In genomic region chr5:73293458-73293827, GRCm38 (mm10) we compare ENCODE assay signal across 8 mouse cellular contexts. TPM values are rescaled to one million over a fixed set of nuclear protein-coding genes. Genes with fewer than 3 reads are reported as not detected.
DNase-seq lines count a peak whose midpoint lies in the region; ATAC-seq lines count a peak whose summit lies in the region.

No protein-coding gene starts in this region.

- no peaks in the 10 kb centered on the region for H3K9me3 ChIP-seq in kidney, embryonic 14.5 days (ENCODE audit: control insufficient read depth, low read length)
- H3K9me3 ChIP-seq in hindbrain, embryonic 14.5 days (ENCODE audit: control insufficient read depth, low read length): no peaks in the 10 kb centered on the region
- no peaks in the 10 kb centered on the region for H3K9me3 ChIP-seq in midbrain, embryonic 15.5 days

- 12% methylated on average over 8 of the region's 8 CpGs for WGBS in kidney, embryonic 14.5 days
- 17% methylated on average over 8 of the region's 8 CpGs for WGBS in hindbrain, embryonic 14.5 days
- WGBS in midbrain, embryonic 15.5 days: 17% methylated on average over 8 of the region's 8 CpGs

- H3K27me3 ChIP-seq in kidney, embryonic 14.5 days (ENCODE audit: control insufficient read depth, insufficient read depth, low read length): no peaks in the 10 kb centered on the region
- no peaks in the 10 kb centered on the region for H3K27me3 ChIP-seq in hindbrain, embryonic 14.5 days (ENCODE audit: control insufficient read depth, insufficient read depth, low read length)
- no peaks in the 10 kb centered on the region for H3K27me3 ChIP-seq in midbrain, embryonic 15.5 days (replicated peaks)

- no peak for DNase-seq in kidney, adult 11 months
- no peak for DNase-seq in hindbrain, embryonic 14.5 days (ENCODE audit: low spot score)
- no peak for DNase-seq in embryo, embryonic 10.5 days (ENCODE audit: low spot score)
- DNase-seq in thymus, postnatal 4 days: no peak
- no peak for DNase-seq in gastrocnemius, postnatal 10 days

- H3K36me3 ChIP-seq in kidney, embryonic 14.5 days (ENCODE audit: control insufficient read depth, insufficient read depth, low read length): peaks cover 25% of the 10 kb centered on the region
- peaks cover 29% of the 10 kb centered on the region for H3K36me3 ChIP-seq in hindbrain, embryonic 14.5 days (replicated peaks; ENCODE audit: control insufficient read depth, insufficient read depth)
- 0 out of 2 replicates have a peak, but pooled peaks cover 8% of the 10 kb centered on the region for H3K36me3 ChIP-seq in midbrain, embryonic 15.5 days (replicated peaks)

- peaks cover 8% of the 10 kb centered on the region for H3K4me1 ChIP-seq in kidney, embryonic 14.5 days (ENCODE audit: control insufficient read depth, insufficient read depth, low read length)
- H3K4me1 ChIP-seq in hindbrain, embryonic 14.5 days (replicated peaks; ENCODE audit: control insufficient read depth, insufficient read depth, low read length): peaks cover 14% of the 10 kb centered on the region
- H3K4me1 ChIP-seq in midbrain, embryonic 15.5 days: peaks cover 23% of the 10 kb centered on the region

- peak overlapping the region; percentile 79 for H3K9ac ChIP-seq in kidney, embryonic 14.5 days (ENCODE audit: low read depth, low read length)
- H3K9ac ChIP-seq in hindbrain, embryonic 14.5 days: peak overlapping the region; percentile 94
- H3K9ac ChIP-seq in midbrain, embryonic 15.5 days: peak overlapping the region; percentile 87

- ATAC-seq in kidney, embryonic 14.5 days (ENCODE audit: low FRiP score, low TSS enrichment): no peak
- peak; percentile 21 for ATAC-seq in activated CD4-positive, CD25-positive, alpha-beta regulatory T cell, adult 4 months
- ATAC-seq in hindbrain, embryonic 14.5 days (ENCODE audit: low FRiP score): no peak
- ATAC-seq in midbrain, embryonic 15.5 days (replicated peaks): no peak

- H3K4me2 ChIP-seq in kidney, embryonic 14.5 days (replicated peaks; ENCODE audit: low read depth, low read length): peak overlapping the region; percentile 65
- H3K4me2 ChIP-seq in hindbrain, embryonic 14.5 days (replicated peaks): peak overlapping the region; percentile 71
- peak overlapping the region; percentile 66 for H3K4me2 ChIP-seq in midbrain, embryonic 15.5 days

- H3K4me3 ChIP-seq in kidney, embryonic 14.5 days (ENCODE audit: low read length): peak overlapping the region; percentile 87
- H3K4me3 ChIP-seq in hindbrain, embryonic 14.5 days (replicated peaks; ENCODE audit: low read length): peak overlapping the region; percentile 85
- H3K4me3 ChIP-seq in midbrain, embryonic 15.5 days: peak overlapping the region; percentile 74

- peak overlapping the region; percentile 89 for H3K27ac ChIP-seq in kidney, embryonic 14.5 days (ENCODE audit: low read depth, low read length)
- H3K27ac ChIP-seq in hindbrain, embryonic 14.5 days: peak overlapping the region; percentile 91
- H3K27ac ChIP-seq in midbrain, embryonic 15.5 days: peak overlapping the region; percentile 95

RNA-seq across cellular contexts. Expression of gene Ociad1, which starts 0.9 kb away (rescaled TPM):
- 132 and 194 TPM in 2 replicates for polyA plus RNA-seq in kidney, embryonic 14.5 days (2014; fragmentation: Nextera tagmentation; extraction: Ambion mirVana)
- polyA plus RNA-seq in activated CD4-positive, CD25-positive, alpha-beta regulatory T cell, adult 4 months (2017; shearing (Covaris generic)): 100 to 1,000 TPM; 128 to 159 TPM
- 226 and 246 TPM in 2 replicates for polyA plus RNA-seq in hindbrain, embryonic 14.5 days (2014; fragmentation: Nextera tagmentation; extraction: Ambion mirVana)
- 320 and 321 TPM in 2 replicates for polyA plus RNA-seq in midbrain, embryonic 15.5 days (2015; fragmentation: Nextera tagmentation; extraction: Ambion mirVana)
- total RNA-seq in gastrocnemius, postnatal 10 days (2021): 100 to 1,000 TPM; 176 to 185 TPM

RNA-seq across cellular contexts. Expression of gene Fryl, which starts 37.0 kb away (rescaled TPM):
- 36.9 and 44.3 TPM in 2 replicates for polyA plus RNA-seq in kidney, embryonic 14.5 days (2014; fragmentation: Nextera tagmentation; extraction: Ambion mirVana)
- polyA plus RNA-seq in activated CD4-positive, CD25-positive, alpha-beta regulatory T cell, adult 4 months (2017; shearing (Covaris generic)): 10 to 100 TPM; 90.0 to 92.4 TPM
- polyA plus RNA-seq in hindbrain, embryonic 14.5 days (2014; fragmentation: Nextera tagmentation; extraction: Ambion mirVana): 40.7 and 45.2 TPM in 2 replicates
- 45.2 and 47.5 TPM in 2 replicates for polyA plus RNA-seq in midbrain, embryonic 15.5 days (2015; fragmentation: Nextera tagmentation; extraction: Ambion mirVana)
- 10 to 100 TPM; 23.8 to 36.4 TPM for total RNA-seq in gastrocnemius, postnatal 10 days (2021)

RNA-seq across cellular contexts. Expression of gene Ociad2, which starts 47.4 kb away (rescaled TPM):
- polyA plus RNA-seq in kidney, embryonic 14.5 days (2014; fragmentation: Nextera tagmentation; extraction: Ambion mirVana): 8.8 and 10.0 TPM in 2 replicates
- polyA plus RNA-seq in activated CD4-positive, CD25-positive, alpha-beta regulatory T cell, adult 4 months (2017; shearing (Covaris generic)): 1 to 10 TPM in 1 of 2 experiments, under 1 TPM in 1; 0.73 to 1.2 TPM
- 21.5 and 25.5 TPM in 2 replicates for polyA plus RNA-seq in hindbrain, embryonic 14.5 days (2014; fragmentation: Nextera tagmentation; extraction: Ambion mirVana)
- 25.3 and 27.3 TPM in 2 replicates for polyA plus RNA-seq in midbrain, embryonic 15.5 days (2015; fragmentation: Nextera tagmentation; extraction: Ambion mirVana)
- 10 to 100 TPM; 33.0 to 36.0 TPM for total RNA-seq in gastrocnemius, postnatal 10 days (2021)
